Mouse (Mus musculus): ENCODE results near the gene Cdkl4. TPM values are rescaled to one million over a fixed set of nuclear protein-coding genes. Genes with fewer than 3 reads are reported as not detected.

Gene Cdkl4
- polyA plus RNA-seq, 1 experiment from 2014 or later: 6.3 TPM

Other genes starting within 250 kb of the Cdkl4 start
- 3.9 and 4.8 TPM in 2 replicates for gene Gm10190, start 204.3 kb downstream of the Cdkl4 start, polyA plus RNA-seq (2015; fragmentation: Nextera tagmentation; extraction: Ambion mirVana)
- gene Sos1, start 97.4 kb downstream of the Cdkl4 start, polyA plus RNA-seq (2015; fragmentation: Nextera tagmentation; extraction: Ambion mirVana): 6.6 and 7.5 TPM in 2 replicates
- gene Map4k3, start 150.7 kb upstream of the Cdkl4 start, polyA plus RNA-seq (2015; fragmentation: Nextera tagmentation; extraction: Ambion mirVana): 21.2 and 26.3 TPM in 2 replicates

Measured in midbrain, embryonic 16.5 days (tissue).